Mouse (Mus musculus): ENCODE data around the gene Gm21915. TPM values are rescaled to one million over a fixed set of nuclear protein-coding genes. Genes with fewer than 3 reads are reported as not detected.

The Gm21915 gene
- polyA plus RNA-seq, 1 experiment from 2014 or later = not detected

Other genes starting within 250 kb of the Gm21915 start
- gene Gramd1b, start 139.2 kb upstream of the Gm21915 start, polyA plus RNA-seq (2015; fragmentation: Nextera tagmentation; extraction: Ambion mirVana) = 14.0 and 16.3 TPM in 2 replicates
- 41.7 and 51.2 TPM in 2 replicates for gene Clmp, start 15.3 kb downstream of the Gm21915 start, polyA plus RNA-seq (2015; fragmentation: Nextera tagmentation; extraction: Ambion mirVana)
- gene Hspa8, start 130.4 kb downstream of the Gm21915 start, polyA plus RNA-seq (2015; fragmentation: Nextera tagmentation; extraction: Ambion mirVana) = 3,055 and 3,120 TPM in 2 replicates
- gene Bsx, start 203.5 kb downstream of the Gm21915 start, polyA plus RNA-seq (2015; fragmentation: Nextera tagmentation; extraction: Ambion mirVana) = not detected in 2 replicates

All from neural tube, embryonic 15.5 days (tissue).